Mouse (Mus musculus): ENCODE results near the gene Cfap97d2.

- TF ChIP-seq CTCF (IDR thresholded peaks at IDR 0.05; ENCODE audit: extremely low read depth, insufficient read depth, insufficient read length, insufficient replicate concordance) = no peak
- no peak for TF ChIP-seq POLR2A (IDR thresholded peaks at IDR 0.05; ENCODE audit: low read depth, low read length)
These were observed 37.8 kb upstream of the Cfap97d2 start for GRCm38 (mm10) chr8:13667917-13668316.
